Mouse (Mus musculus) testis, postnatal 10 days (tissue): Measurements from ENCODE around the gene Stra6.
A peak's percentile ranks its signal among the peaks of the same experiment; 100 is the strongest.

Experiments
- DNase-seq: peaks from one replicate; pipeline ENCODE4 v3.0.0; 2021; ENCODE audit warnings: low spot score

Gene Stra6

DNA sequence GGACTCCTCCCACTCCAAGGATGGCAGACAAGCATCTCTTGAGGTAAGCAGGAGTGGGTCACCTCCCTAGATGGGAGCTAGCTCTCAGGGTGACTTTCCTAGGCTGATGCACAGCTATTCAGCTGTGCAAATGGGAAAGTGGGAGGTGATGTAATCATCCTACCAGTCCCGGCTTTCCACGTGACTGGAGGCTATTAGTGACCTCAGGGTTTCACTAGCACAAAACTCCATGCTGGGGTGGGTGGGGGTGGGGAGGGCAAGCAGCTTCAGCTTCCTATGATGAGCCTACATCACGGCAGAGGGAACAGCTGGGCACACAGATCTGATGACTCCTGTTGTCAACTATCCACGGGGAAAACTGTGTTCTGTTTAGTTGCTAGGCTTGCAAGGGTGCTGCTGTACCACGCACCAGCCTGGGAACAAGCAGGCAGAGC, 111.2 kb downstream of the Stra6 start:
- no peak for DNase-seq

- DNase-seq, result no peak
Measured at GRCm38 (mm10) chr9:58175745-58176487, 112.3 kb downstream of the Stra6 start.

DNA sequence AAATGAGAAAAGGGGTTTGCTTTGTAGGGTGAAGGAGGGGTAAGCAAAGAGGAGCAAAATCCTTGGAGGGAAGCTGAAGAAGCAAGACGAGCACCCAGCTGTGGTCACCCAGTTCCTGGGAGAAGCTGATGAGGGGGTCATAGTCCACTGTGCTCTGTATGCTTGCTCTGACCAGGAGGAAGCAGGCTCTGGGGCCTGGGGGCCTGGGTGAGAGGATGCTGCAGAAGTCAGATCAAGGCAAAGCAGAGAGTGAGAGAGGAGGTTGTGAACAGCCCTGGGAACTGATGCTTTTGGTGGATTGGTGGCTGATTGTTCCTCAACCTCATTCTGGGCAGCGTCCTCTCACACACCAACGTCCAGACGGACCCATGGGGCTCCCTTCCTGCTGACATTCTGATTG, 113.6 kb downstream of the Stra6 start:
- DNase-seq, result no peak

DNA sequence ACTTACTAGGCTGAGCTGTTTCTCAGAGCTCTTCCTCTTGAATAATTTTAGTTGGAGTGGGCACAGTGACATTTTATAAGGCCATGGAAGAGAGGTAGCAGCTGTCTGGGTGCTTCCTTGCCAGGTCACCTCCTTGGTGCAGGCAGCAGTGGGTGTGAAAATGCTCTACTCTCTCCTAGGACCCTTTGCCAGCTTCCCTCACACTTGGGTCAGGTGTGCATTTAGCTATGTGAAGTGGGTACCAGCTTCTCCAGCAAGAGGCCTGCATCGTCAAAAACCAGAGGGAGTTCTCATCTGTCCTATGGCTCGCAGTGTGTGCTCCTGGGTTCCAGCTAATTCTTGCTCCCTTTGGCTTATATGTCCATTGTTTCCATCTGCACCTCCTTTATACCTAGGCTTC, 115.8 kb downstream of the Stra6 start:
- DNase-seq, result no peak

DNA sequence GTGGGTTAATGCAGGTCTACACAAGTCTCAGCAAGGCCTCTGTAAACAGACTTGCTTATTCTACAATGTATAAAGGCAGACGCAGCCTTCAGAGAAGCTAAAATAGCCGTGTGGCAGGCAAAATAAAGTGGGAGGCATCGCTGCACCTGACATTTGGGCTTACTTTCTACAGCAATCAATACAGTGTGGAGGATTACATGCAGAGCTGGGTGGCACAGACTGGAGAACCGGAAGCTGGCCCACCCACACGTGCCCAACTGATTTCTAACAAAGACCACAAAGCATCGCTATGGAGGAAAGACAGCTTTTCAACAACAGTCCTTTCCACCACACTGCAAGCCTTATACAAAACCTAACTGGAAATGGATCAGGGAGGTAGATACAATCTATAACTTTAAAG, 120.9 kb downstream of the Stra6 start:
- no peak for DNase-seq

DNA sequence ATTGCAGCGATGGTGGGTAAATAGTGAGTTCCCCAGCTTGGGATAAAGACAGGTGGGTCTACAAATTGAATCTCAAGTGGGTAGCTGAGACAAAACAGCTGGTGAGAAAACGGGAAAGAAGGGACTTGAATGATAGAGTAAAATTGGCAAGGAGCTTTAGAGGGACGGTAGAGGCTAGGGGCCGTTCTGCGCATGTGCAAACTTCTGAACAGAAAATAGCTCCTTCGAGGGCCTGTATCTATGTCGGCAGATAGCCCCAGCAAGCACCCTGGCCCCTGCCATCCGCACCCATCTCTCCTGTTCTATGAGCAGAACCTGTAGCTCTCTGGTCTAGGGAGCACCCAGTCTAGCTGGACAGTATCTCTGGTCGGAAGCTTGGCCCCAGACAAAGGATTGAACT, 130.6 kb downstream of the Stra6 start:
- peak; percentile 42 for DNase-seq

DNA sequence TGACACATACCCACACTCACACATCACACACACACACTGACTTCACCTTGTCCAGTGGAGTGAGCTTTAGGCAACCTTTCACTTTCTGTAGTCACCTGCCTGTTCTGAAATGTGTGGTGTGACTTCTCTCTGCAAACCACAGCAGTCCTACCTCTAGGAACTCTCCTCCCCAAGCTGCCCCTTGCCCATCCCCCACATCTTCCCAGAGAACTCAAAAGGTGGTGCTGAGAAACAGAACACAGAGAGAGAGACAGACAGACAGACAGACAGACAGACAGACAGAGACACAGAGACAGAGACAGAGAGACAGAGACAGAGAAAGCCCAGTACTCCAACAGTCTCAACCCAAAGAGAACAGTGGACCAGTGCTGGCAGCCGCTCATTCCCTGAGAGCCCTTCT, 132.1 kb downstream of the Stra6 start:
- DNase-seq, result peak; percentile 48

- DNase-seq, result no peak
Measured at GRCm38 (mm10) chr9:58196141-58196540, 132.6 kb downstream of the Stra6 start.

- DNase-seq, result peak; percentile 46
Measured at GRCm38 (mm10) chr9:58196610-58197567, 133.3 kb downstream of the Stra6 start.

GRCm38 (mm10) chr9:58197781-58198701, 134.5 kb downstream of the Stra6 start:
- peak; percentile 87 for DNase-seq

GRCm38 (mm10) chr9:58198801-58199371, 135.3 kb downstream of the Stra6 start:
- no peak for DNase-seq

DNA sequence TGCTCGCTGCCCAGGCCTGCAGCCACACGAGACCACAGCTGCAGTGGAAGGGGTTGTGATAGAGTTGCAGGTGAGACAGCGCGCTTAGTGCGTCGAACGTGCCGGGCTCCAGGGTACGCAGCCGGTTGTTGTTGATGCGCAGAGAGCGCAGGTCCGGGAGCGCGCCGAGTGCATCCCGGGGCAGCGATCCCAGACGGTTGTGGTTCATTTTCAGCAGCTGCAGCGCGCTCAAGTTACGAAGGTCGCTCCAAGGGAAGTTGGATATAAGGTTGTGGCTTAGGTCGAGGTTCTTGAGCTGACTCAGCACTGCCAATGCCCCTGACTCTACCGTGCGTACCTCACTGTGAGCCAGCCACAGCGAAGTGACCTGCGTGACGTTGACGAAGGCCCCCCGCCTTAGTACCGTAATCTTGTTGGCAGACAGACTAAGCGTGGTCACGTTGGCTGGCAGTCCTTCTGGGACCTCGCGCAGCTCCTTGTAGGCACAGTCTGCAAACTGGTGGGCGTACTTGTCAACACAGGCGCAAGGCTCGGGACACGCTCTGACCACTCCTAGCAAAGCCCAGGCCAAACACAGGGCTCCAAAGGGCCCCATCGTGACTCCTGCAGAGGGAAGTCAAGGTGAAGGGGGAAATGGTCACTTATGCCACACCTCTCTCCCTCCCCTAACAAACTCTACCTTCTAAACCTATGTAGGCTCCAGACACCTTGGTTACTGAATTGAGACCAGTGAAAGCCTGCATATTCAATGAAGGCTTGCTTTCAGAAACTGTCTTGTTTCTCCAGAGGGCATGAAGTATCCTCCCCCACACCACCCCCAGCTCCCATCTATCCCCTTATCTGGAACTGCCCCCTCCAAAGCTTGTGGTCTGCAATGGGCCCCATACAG, 136.0 kb downstream of the Stra6 start:
- no peak for DNase-seq

DNA sequence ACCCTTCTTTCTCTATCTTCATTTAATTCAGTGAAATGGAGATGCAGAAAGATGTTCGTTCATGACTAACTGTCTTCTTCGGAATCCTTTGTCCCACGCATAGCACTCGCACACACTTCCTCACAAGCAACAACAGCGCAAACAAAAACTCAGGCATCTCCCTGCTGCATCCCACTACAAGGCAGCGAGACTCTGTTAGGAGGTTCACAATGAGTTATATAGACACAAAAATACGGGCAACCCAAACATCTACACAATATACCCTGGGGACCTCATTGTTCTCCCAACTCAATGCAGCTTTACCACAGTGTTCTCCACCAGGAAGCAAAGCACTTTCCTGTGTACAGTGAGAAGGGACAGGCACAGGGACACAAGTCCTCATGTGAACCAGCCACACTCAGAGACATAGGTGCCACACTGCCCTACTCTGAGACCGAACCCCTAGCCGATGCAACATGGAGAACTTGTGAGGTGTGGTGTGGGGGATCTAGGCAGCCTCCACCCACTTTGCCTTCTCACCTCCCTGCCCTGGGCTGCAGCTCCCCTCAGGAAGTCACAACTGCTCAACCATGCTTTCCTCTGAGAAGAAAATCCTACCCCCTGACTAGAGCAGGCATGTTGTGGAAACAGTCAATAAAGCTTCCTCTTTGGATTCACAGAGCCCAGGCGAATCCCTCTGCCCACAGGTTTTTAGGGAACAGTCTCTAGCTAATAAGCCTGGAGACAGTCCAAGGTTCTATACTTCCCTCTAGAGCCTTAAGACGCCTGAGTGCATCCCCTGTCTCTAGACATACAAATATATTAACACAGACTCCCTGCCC, 136.9 kb downstream of the Stra6 start:
- no peak for DNase-seq

DNA sequence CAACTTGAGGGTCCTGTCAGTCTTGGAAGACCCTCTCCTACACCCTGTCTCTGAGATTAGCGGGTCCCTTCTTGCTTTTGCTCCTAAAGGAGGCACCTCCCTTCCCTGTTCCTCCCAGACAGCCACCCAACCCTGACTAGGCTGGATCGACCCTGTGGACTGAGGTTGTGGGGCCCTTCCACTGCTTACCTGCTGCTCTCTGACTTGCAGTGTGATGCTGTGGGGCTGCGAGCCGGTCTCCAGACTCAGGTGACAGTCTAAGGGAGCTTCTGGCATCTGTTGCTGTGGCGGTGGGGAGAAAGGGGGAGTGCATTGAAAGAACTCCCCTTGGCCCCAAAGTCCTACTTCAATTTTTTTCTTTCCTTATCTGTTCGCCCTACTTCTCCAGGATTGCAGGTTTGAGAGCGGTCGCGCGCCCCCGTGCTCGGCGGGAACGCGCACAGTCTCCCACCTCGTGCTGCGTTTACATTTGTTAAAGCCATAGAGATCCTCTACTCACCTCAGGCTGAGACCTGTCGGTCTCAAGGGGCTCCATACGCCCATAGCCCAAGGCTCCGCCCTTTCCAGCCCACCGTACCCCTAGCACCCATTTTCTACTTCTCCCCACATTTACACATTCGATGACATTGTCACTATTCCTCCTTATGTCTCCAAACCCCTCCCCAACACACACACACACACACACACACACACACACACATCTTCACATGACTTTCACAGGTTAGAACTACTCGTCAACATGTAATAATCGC, 137.7 kb downstream of the Stra6 start:
- no peak for DNase-seq

DNA sequence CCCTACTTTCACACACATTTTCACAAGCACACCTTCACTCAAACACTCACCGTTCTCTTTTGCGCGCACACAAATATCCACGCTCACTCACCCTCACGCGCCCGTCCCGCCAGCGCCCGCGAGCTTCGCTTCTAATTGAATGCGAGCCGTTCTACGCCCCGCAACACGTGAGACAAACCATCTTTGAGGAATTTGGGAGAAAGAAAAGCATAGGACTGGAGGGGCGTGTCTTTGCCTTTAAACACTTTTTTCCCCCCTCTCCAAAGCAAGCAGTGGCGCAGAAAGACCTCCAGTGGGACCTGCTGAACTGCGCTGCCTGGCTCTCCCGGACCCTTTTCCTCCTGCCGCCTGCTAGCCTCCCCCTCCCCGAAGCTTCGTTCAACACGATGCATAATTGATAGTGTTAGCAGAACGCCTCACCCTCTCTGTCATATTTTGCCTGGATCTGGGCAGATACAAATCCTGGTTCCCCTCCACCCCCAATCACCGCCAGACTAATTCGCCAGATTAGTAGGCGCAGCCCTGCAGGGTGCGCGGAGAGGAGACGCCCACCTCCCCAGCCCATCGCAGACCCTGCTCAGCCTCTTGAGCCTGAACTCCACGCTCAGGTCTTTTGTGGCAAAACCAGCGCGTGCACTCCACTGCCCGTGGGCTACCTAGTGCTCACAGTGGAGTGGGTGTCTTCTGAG, 138.4 kb downstream of the Stra6 start:
- no peak for DNase-seq

GRCm38 (mm10) chr9:58202676-58203453, 139.3 kb downstream of the Stra6 start:
- no peak for DNase-seq
